Mouse (Mus musculus) heart, adult 2 months (tissue): ENCODE results near the gene 5730596B20Rik. TPM values are rescaled to one million over a fixed set of nuclear protein-coding genes. Genes with fewer than 3 reads are reported as not detected.
A peak's percentile ranks its signal among the peaks of the same experiment; 100 is the strongest.

ENCODE experiments used
- DNase-seq, 2 experiments: peaks; one replicate each; pipeline ENCODE4 v3.0.0; 2021
- H3K27ac ChIP-seq: fragments of 200-600 bp; 2 replicates; pipeline ENCODE4 v1.8.1; 2022
- H3K27me3 ChIP-seq: fragments of 200-500 bp; 2 replicates; pipeline ENCODE4 v1.6.1; 2012; ENCODE audit warnings: mild to moderate bottlenecking, low read length, inconsistent platforms, mixed read lengths; ENCODE audit not compliant: control insufficient read depth, insufficient read depth
- H3K36me3 ChIP-seq: fragments of 200-500 bp; 2 replicates; pipeline ENCODE4 v1.6.1; 2012; ENCODE audit warnings: low read length, inconsistent platforms; ENCODE audit not compliant: control insufficient read depth, insufficient read depth
- H3K4me1 ChIP-seq: fragments of 200-500 bp; 2 replicates; pipeline ENCODE4 v1.6.1; 2011; ENCODE audit warnings: low read length; ENCODE audit not compliant: control insufficient read depth, insufficient read depth
- H3K4me3 ChIP-seq: fragments of 200-600 bp; 2 replicates; pipeline ENCODE4 v1.8.1; 2022
- H3K79me2 ChIP-seq: fragments of 200-500 bp; replicated peaks from 2 replicates; pipeline ENCODE4 v1.6.1; 2012; ENCODE audit warnings: mild to moderate bottlenecking, inconsistent platforms, low read length, moderate library complexity, mixed read lengths; ENCODE audit not compliant: control insufficient read depth, insufficient read depth
- H3K9ac ChIP-seq: fragments of 200-500 bp; 2 replicates; pipeline ENCODE4 v1.6.1; 2012; ENCODE audit warnings: low read depth, mild to moderate bottlenecking, control low read depth, inconsistent platforms, low read length, mixed read lengths
- CTCF ChIP-seq: fragments of 200-600 bp; IDR thresholded peaks from 2 replicates; pipeline ENCODE4 v1.8.1; 2022; ENCODE audit warnings: antibody characterized with exemption, mild to moderate bottlenecking, moderate library complexity
- EP300 ChIP-seq: fragments of 200-500 bp; IDR thresholded peaks from 2 replicates; pipeline ENCODE4 v1.6.1; 2011; ENCODE audit warnings: low read depth, low read length, control low read depth; ENCODE audit not compliant: insufficient read depth
- POLR2A ChIP-seq: fragments of 200-500 bp; IDR thresholded peaks from 2 replicates; pipeline ENCODE4 v1.6.1; 2011; ENCODE audit warnings: mild to moderate bottlenecking, low read depth, low read length, control low read depth; ENCODE audit not compliant: insufficient read depth
- WGBS: fragments of 180-500 bp; shearing (Covaris S2); methylation state at CpG from one replicate; pipeline ENCODE4 v1.1.7; 2018; 5-methylcytosine and 5-hydroxymethylcytosine counted together
- intact Hi-C: fragments of 180-260 bp; cut with DNase I; formaldehyde crosslinking; loops from one replicate; pipeline ENCODE4 v1.15.1; 2025
- polyA plus RNA-seq: library from polyadenylated mRNA; depleted of rRNA; stranded (reverse); fragments of >200 nt; gene quantifications from 2 replicates; pipeline ENCODE4 v1.2.3, GENCODE M21; 2012
- total RNA-seq, 2 experiments: library from RNA; stranded (reverse); gene quantifications; 2 replicates each; pipeline ENCODE4 v1.2.3; 2021

Gene 5730596B20Rik
- total and polyA plus RNA-seq, 3 experiments: not detected

DNA sequence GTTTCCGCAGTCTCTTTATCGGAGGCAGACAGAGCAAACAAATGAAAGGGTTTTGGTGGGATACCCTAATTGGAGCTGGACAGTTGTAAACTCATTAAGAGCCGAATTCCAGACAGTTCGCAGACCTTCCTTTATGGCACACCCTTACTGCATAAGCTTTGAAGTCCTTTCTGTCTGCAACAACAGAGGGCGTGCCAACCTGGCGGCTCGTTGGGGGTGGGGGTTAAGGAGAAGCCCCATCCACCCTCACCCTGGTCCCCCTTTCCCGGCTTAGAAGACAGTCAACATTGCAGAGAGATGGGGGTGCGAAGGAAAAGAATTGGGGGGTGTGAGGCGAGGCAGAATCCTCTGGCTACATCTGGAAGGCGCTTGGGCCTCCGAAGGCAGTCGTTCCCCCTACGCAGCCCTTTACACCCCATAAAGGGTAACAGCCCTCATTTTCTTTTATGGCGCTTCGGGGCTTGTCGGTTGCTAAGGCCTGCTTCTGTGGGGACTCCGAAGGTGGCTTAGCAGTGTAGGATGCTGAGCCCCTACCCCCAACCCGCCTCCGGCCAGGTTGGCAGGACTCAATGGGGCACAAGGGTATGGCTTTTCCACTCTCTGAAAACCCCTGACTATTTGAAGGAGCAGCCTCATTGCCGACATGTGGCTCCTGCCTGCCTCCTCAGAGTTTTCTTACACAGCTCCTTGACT is 44.8 kb downstream of the 5730596B20Rik start:
- H3K27me3 ChIP-seq: peaks cover 42% of the 10 kb centered on the region
- H3K79me2 ChIP-seq: no peaks in the 10 kb centered on the region
- no peak overlapping the region for H3K9ac ChIP-seq
- intact Hi-C loops: loop anchor here (1.0 to 5.0 kb wide), 4 partner anchors 11 to 840 kb away; no protein-coding TSS in a partner anchor
- H3K4me1 ChIP-seq: peaks cover 1% of the 10 kb centered on the region; the same call in 1 of the 2 replicates
- H3K36me3 ChIP-seq: no peaks in the 10 kb centered on the region
- peak in 1 of 2 experiments; percentile 20 for DNase-seq
- 14% methylated on average over 21 of the region's 21 CpGs for WGBS
- H3K4me3 ChIP-seq: no peak overlapping the region; the same call in 1 of the 2 replicates
- no peak for TF ChIP-seq EP300
- TF ChIP-seq POLR2A: no peak
- TF ChIP-seq CTCF: no peak
- H3K27ac ChIP-seq: no peak overlapping the region

DNA sequence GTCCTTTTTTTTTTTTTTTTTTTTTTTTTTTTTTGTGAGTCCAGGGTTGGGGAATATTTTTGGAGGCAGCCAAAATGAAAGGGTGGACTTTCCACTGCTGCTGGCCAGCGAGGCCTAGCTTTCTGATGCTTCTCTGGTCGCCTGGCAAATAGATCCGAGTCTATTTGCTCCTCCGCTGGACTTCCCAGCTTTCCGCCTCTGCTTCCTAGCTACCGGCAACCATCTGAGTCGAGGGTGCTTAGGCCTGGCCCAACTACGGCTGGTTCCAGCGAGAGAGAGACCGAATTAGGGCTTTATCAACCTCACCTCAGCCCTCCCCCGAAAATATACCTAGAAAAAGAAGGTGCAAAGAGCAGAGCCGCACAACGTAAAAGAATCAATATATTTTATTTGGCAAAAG is 45.4 kb downstream of the 5730596B20Rik start:
- Histone ChIP-seq H3K27me3 (peaks cover 38% of the 10 kb centered on the region), H3K9ac (no peak overlapping the region), H3K4me1 (peaks cover 1% of the 10 kb centered on the region; the same call in 1 of the 2 replicates), H3K36me3 (no peaks in the 10 kb centered on the region), H3K4me3 (no peak overlapping the region), H3K79me2 (no peaks in the 10 kb centered on the region), H3K27ac (no peak overlapping the region)
- intact Hi-C loops: loop anchor here (5.0 kb wide), 2 partner anchors 345 to 840 kb away; no protein-coding TSS in a partner anchor
- TF ChIP-seq CTCF (no peak), EP300 (no peak), POLR2A (no peak)
- DNase-seq: no peak
- WGBS: 48% methylated on average over 13 of the region's 13 CpGs

DNA sequence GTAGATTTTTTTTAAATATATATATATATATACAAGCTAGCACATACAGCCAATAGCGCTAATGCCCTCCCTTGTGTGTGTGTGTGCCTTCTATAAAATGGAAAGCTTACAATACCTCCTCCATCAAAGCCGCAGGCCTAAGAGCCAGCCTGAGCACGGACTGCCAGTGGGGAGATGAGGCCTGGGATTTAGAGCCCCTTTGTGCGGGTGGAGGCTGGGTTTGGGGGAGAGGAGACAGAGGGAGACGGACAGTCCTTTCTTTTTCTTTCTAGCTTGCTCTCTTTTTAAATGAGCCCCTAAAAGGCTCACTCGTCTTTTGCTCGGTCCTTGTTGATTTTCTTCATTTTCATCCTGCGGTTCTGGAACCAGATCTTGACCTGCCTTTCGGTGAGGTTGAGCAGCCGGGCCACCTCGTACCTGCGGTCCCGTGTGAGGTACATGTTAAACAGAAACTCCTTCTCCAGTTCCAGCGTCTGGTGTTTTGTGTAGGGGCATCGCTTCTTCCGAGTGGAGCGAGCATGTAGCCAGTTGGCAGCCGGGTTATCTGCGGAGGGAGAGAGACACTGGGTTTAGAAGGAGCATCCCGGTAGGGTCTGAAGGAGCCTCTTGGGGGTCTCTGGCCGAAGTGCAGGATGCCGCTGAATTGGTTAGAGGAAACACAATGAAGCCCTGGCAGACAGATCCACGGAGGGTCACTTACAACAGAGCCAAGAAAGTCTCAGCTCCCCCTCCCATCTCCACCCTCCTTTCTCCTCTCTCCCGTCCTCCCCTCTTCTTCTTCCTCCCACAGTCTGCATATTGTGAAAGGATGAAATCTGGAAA is 46.9 kb downstream of the 5730596B20Rik start:
- peaks cover 35% of the 10 kb centered on the region for H3K27me3 ChIP-seq
- no peak for DNase-seq
- peaks cover 1% of the 10 kb centered on the region; the same call in 1 of the 2 replicates for H3K4me1 ChIP-seq
- no peak overlapping the region for H3K9ac ChIP-seq
- TF ChIP-seq EP300: no peak
- TF ChIP-seq POLR2A: no peak
- no peak for TF ChIP-seq CTCF
- no peak overlapping the region for H3K27ac ChIP-seq
- intact Hi-C loops: loop anchor here (5.0 kb wide), 2 partner anchors 347 to 842 kb away; no protein-coding TSS in a partner anchor
- H3K36me3 ChIP-seq: no peaks in the 10 kb centered on the region
- 12% methylated on average over 24 of the region's 24 CpGs for WGBS
- no peaks in the 10 kb centered on the region for H3K79me2 ChIP-seq
- no peak overlapping the region for H3K4me3 ChIP-seq

DNA sequence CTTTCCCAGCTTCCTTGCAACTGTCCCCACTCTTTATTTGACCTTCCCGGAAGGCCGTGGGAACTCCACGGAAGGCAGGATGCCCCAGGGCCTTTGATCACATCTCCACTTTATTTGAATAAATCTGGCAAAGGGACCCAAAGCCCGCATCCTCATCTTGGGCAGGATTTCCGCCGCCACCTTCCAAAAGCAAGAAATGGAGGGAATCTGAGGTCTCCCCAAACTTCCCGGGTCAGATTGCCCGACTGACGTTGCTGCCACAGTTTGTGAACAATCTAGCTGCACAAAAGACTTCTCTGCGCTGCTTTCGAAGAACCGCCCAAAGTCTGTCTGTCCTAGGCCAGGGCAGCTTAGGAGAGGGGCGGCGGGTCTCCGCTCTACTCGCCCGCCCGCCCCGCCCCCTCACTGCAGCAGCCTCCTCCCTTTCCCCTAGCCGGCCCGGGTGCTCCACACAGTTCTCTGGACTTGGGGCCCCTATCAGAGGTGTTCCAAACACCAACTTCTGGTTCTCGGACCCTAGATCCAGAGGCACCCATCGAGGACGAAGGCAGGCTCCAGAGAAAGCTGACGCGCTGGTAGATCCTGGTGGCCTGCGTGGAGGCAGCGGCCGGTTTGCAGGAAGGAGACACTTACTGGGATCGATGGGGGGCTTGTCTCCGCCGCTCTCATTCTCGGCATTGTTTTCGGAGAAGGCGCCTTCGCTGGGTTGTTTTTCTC is 47.8 kb downstream of the 5730596B20Rik start:
- intact Hi-C loops: loop anchor here (5.0 kb wide), 2 partner anchors 348 to 843 kb away; no protein-coding TSS in a partner anchor
- no peak for TF ChIP-seq EP300
- no peak for TF ChIP-seq CTCF
- no peak for TF ChIP-seq POLR2A
- WGBS: 3% methylated on average over 36 of the region's 36 CpGs
- peaks cover 39% of the 10 kb centered on the region for H3K27me3 ChIP-seq
- H3K4me3 ChIP-seq: no peak overlapping the region
- no peak for DNase-seq
- H3K9ac ChIP-seq: no peak overlapping the region
- H3K4me1 ChIP-seq: peaks cover 1% of the 10 kb centered on the region; the same call in 1 of the 2 replicates
- H3K27ac ChIP-seq: no peak overlapping the region
- no peaks in the 10 kb centered on the region for H3K79me2 ChIP-seq
- H3K36me3 ChIP-seq: no peaks in the 10 kb centered on the region

DNA sequence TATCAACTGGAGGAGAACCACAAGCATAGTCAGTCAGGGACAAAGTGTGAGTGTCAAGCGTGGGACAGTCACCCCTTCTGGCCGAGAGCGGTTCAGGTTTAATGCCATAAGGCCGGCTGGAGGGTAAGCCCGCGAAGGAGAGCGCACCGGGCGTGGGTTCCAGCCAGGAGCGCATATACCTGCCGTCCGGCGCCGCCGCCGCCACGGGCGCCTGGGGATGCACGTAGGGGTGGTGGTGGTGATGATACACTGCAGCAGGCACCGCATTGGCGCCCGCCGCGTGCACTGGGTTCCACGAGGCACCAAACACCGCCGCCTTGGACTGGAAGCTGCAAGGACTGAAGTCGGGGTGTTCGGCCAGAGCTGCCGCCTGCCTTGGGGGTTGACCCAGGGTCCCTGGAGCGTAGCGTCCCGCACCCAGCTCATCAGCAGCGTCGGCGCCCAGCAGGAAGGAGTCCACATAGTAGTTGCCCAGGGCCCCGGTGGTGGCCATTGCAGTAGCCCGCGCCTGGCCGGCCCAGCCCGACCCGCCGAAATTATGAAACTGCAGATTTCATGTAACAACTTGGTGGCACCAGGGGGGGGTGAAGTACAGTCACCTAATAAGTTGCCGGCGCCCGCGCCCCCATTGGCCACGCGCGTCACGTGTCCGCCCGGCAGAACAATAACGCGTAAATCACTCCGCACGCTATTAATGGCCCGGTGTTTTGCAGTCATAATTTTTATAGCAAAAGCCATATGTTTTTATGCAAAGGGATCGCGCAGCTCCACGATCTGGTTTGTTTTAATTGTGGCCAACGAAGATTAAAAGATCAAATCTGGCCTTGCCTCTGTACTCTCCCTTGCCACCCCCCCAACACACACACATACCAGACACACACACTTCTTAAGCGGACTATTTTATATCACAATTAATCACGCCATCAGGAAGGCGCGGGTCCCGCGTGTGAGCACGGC is 48.6 kb downstream of the 5730596B20Rik start:
- DNase-seq: peak in 1 of 2 experiments; percentile 16
- peaks cover 1% of the 10 kb centered on the region; the same call in 1 of the 2 replicates for H3K4me1 ChIP-seq
- no peak overlapping the region for H3K4me3 ChIP-seq
- no peak overlapping the region for H3K27ac ChIP-seq
- H3K27me3 ChIP-seq: peaks cover 45% of the 10 kb centered on the region
- no peak overlapping the region for H3K9ac ChIP-seq
- WGBS: 5% methylated on average over 69 of the region's 69 CpGs
- no peaks in the 10 kb centered on the region for H3K36me3 ChIP-seq
- no peaks in the 10 kb centered on the region for H3K79me2 ChIP-seq
- intact Hi-C loops: no loop called here
- no peak for TF ChIP-seq CTCF
- no peak for TF ChIP-seq POLR2A
- TF ChIP-seq EP300: no peak
